Mouse (Mus musculus) kidney, embryonic 14.5 days (tissue): ENCODE data around the gene Gdf15. TPM values are rescaled to one million over a fixed set of nuclear protein-coding genes. Genes with fewer than 3 reads are reported as not detected.
A peak's percentile ranks its signal among the peaks of the same experiment; 100 is the strongest.

Source experiments
- ATAC-seq: fragments of 200-750 bp; cut with Nextera tagmentation; 2 replicates; pipeline ENCODE4 v1.8.0; 2017; ENCODE audit warnings: moderate number of reproducible peaks, mild to moderate bottlenecking, moderate TSS enrichment, moderate library complexity; ENCODE audit not compliant: low FRiP score, low TSS enrichment
- H3K27ac ChIP-seq: fragments of 300-500 bp; sonication (generic); 2 replicates; pipeline ENCODE4 v1.5.1; 2014; ENCODE audit warnings: low read depth, mild to moderate bottlenecking, low read length, moderate library complexity, mixed read lengths
- H3K27me3 ChIP-seq: fragments of 300-500 bp; sonication (generic); 2 replicates; pipeline ENCODE4 v1.6.1; 2014; ENCODE audit warnings: mild to moderate bottlenecking, low read length; ENCODE audit not compliant: control insufficient read depth, insufficient read depth
- H3K36me3 ChIP-seq: fragments of 300-500 bp; sonication (generic); 2 replicates; pipeline ENCODE4 v1.6.1; 2014; ENCODE audit warnings: low read length, mixed read lengths; ENCODE audit not compliant: control insufficient read depth, insufficient read depth
- H3K4me1 ChIP-seq: fragments of 300-500 bp; sonication (generic); 2 replicates; pipeline ENCODE4 v1.6.1; 2014; ENCODE audit warnings: low read length, mixed read lengths; ENCODE audit not compliant: control insufficient read depth, insufficient read depth
- H3K4me2 ChIP-seq: fragments of 300-500 bp; sonication (generic); replicated peaks from 2 replicates; pipeline ENCODE4 v1.6.1; 2014; ENCODE audit warnings: low read depth, mild to moderate bottlenecking, low read length
- H3K4me3 ChIP-seq: fragments of 300-500 bp; sonication (generic); 2 replicates; pipeline ENCODE4 v1.5.1; 2014; ENCODE audit warnings: mild to moderate bottlenecking, low read length
- H3K9ac ChIP-seq: fragments of 300-500 bp; sonication (generic); 2 replicates; pipeline ENCODE4 v1.6.1; 2014; ENCODE audit warnings: low read depth, mild to moderate bottlenecking, low read length, moderate library complexity
- H3K9me3 ChIP-seq: fragments of 300-500 bp; sonication (generic); 2 replicates; pipeline ENCODE4 v1.6.1; 2016; ENCODE audit warnings: low read length; ENCODE audit not compliant: control insufficient read depth
- WGBS: fragments of 180-500 bp; shearing (Covaris S2); extraction: QIAGEN DNeasy Blood & Tissue Kit; methylation state at CpG from one replicate; pipeline ENCODE4 v1.1.7; 2014; 5-methylcytosine and 5-hydroxymethylcytosine counted together
- polyA plus RNA-seq: library from polyadenylated mRNA; unstranded; fragments of >200 nt; fragmentation: Nextera tagmentation; extraction: Ambion mirVana; gene quantifications from 2 replicates; pipeline ENCODE4 v1.2.1, GENCODE M21; 2014

The Gdf15 gene
- polyA plus RNA-seq, 1 experiment from 2014 or later: 0.31 TPM

GRCm38 (mm10) chr8:70599507-70600290 is 32.6 kb downstream of the Gdf15 start:
- ATAC-seq: no peak

GRCm38 (mm10) chr8:70598722-70599121 is 33.5 kb downstream of the Gdf15 start:
- peak overlapping the region; percentile 82 for H3K4me2 ChIP-seq
- 16% methylated on average over 10 of the region's 10 CpGs for WGBS
- H3K27ac ChIP-seq: peak overlapping the region; percentile 62
- H3K27me3 ChIP-seq: no peaks in the 10 kb centered on the region
- H3K9ac ChIP-seq: peak overlapping the region; percentile 69; the same call in 1 of the 2 replicates
- H3K36me3 ChIP-seq: peaks cover 33% of the 10 kb centered on the region
- ATAC-seq: no peak
- no peaks in the 10 kb centered on the region; the same call in 1 of the 2 replicates for H3K9me3 ChIP-seq
- H3K4me3 ChIP-seq: peak overlapping the region; percentile 45
- peaks cover 63% of the 10 kb centered on the region for H3K4me1 ChIP-seq

More at GRCm38 (mm10) chr8:70599507-70600290, 32.6 kb downstream of the Gdf15 start:
- Histone ChIP-seq H3K27me3 (no peaks in the 10 kb centered on the region), H3K27ac (0 out of 2 replicates have a peak overlapping the region, but pooled peaks have one; percentile 62), H3K36me3 (peaks cover 36% of the 10 kb centered on the region), H3K4me1 (peaks cover 65% of the 10 kb centered on the region), H3K4me2 (no peak overlapping the region), H3K9me3 (no peaks in the 10 kb centered on the region; the same call in 1 of the 2 replicates), H3K4me3 (no peak overlapping the region), H3K9ac (no peak overlapping the region; the same call in 1 of the 2 replicates)
- WGBS: 84% methylated on average over 12 of the region's 12 CpGs

- H3K4me1 ChIP-seq: peaks cover 67% of the 10 kb centered on the region
- peaks cover 33% of the 10 kb centered on the region for H3K36me3 ChIP-seq
- peak overlapping the region; percentile 45 for H3K4me3 ChIP-seq
- no peaks in the 10 kb centered on the region; the same call in 1 of the 2 replicates for H3K9me3 ChIP-seq
- peak overlapping the region; percentile 69 for H3K9ac ChIP-seq
- peak overlapping the region; percentile 82 for H3K4me2 ChIP-seq
- H3K27ac ChIP-seq: peak overlapping the region; percentile 62
- H3K27me3 ChIP-seq: no peaks in the 10 kb centered on the region
- WGBS: 1% methylated on average over 29 of the region's 29 CpGs
- ATAC-seq: 0 out of 2 replicates have a peak, but pooled peaks have one; percentile 6
Observed at GRCm38 (mm10) chr8:70598283-70598682, 34.0 kb downstream of the Gdf15 start.

GRCm38 (mm10) chr8:70597417-70598272 is 34.6 kb downstream of the Gdf15 start:
- 7% methylated on average over 58 of the region's 68 CpGs for WGBS
- Histone ChIP-seq H3K27me3 (no peaks in the 10 kb centered on the region), H3K9me3 (no peaks in the 10 kb centered on the region; the same call in 1 of the 2 replicates), H3K4me1 (peaks cover 73% of the 10 kb centered on the region), H3K4me3 (peak overlapping the region; percentile 45), H3K9ac (peak overlapping the region; percentile 69), H3K36me3 (peaks cover 31% of the 10 kb centered on the region), H3K4me2 (peak overlapping the region; percentile 82), H3K27ac (peak overlapping the region; percentile 26; the same call in 1 of the 2 replicates)
- ATAC-seq: no peak

- no peak for ATAC-seq
- Histone ChIP-seq H3K4me3 (peak overlapping the region; percentile 45; the same call in 1 of the 2 replicates), H3K27me3 (no peaks in the 10 kb centered on the region), H3K36me3 (peaks cover 27% of the 10 kb centered on the region), H3K9ac (peak overlapping the region; percentile 69; the same call in 1 of the 2 replicates), H3K4me1 (peaks cover 73% of the 10 kb centered on the region), H3K4me2 (peak overlapping the region; percentile 82; the same call in 1 of the 2 replicates), H3K9me3 (no peaks in the 10 kb centered on the region), H3K27ac (no peak overlapping the region)
- 85% methylated on average over 17 of the region's 17 CpGs for WGBS
Observed at GRCm38 (mm10) chr8:70596775-70597416, 35.4 kb downstream of the Gdf15 start.

- Histone ChIP-seq H3K4me2 (no peak overlapping the region), H3K9ac (no peak overlapping the region), H3K27me3 (no peaks in the 10 kb centered on the region), H3K4me3 (no peak overlapping the region), H3K27ac (no peak overlapping the region), H3K36me3 (peaks cover 30% of the 10 kb centered on the region), H3K9me3 (no peaks in the 10 kb centered on the region), H3K4me1 (peaks cover 67% of the 10 kb centered on the region)
- 90% methylated on average over 18 of the region's 18 CpGs for WGBS
- no peak for ATAC-seq
Observed at GRCm38 (mm10) chr8:70596216-70596615, 36.0 kb downstream of the Gdf15 start.

- Histone ChIP-seq H3K4me3 (peak overlapping the region; percentile 61; the same call in 1 of the 2 replicates), H3K9ac (no peak overlapping the region), H3K9me3 (no peaks in the 10 kb centered on the region), H3K36me3 (peaks cover 31% of the 10 kb centered on the region), H3K4me2 (peak overlapping the region; percentile 93; the same call in 1 of the 2 replicates), H3K27ac (no peak overlapping the region), H3K4me1 (peaks cover 63% of the 10 kb centered on the region), H3K27me3 (no peaks in the 10 kb centered on the region)
- 92% methylated on average over 12 of the region's 12 CpGs for WGBS
- no peak for ATAC-seq
Observed at GRCm38 (mm10) chr8:70595811-70596210, 36.4 kb downstream of the Gdf15 start.
